Mouse (Mus musculus): ENCODE measurements around the gene Man1c1.

DNA sequence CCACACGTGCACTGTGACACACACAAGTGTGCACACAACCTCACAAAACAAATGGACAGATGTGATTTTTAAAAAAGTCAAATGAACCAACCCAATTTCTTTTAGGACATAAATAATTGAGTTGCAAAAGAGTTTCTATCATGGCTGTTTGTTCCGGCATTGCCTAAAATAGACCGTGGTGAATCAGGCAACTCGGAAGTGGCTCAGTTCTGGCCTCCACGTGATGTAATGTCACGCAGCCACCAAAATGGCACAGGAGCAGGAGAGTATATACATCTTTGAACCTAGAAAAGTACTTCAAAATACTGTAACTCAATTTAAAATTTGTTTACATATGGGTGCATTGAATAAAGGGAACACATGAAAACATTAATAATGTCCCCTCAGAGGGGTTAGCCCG lies 118.0 kb downstream of the Man1c1 start:
- no peak for TF ChIP-seq POLR2A (IDR thresholded peaks at IDR 0.05; ENCODE audit: borderline replicate concordance, low read depth, low read length)
- TF ChIP-seq CTCF (IDR thresholded peaks at IDR 0.05; ENCODE audit: low read depth, low read length) = no peak

All from bone marrow macrophage, adult 2 months (primary cell).